Mouse (Mus musculus): ENCODE results near the gene Cradd.

DNA sequence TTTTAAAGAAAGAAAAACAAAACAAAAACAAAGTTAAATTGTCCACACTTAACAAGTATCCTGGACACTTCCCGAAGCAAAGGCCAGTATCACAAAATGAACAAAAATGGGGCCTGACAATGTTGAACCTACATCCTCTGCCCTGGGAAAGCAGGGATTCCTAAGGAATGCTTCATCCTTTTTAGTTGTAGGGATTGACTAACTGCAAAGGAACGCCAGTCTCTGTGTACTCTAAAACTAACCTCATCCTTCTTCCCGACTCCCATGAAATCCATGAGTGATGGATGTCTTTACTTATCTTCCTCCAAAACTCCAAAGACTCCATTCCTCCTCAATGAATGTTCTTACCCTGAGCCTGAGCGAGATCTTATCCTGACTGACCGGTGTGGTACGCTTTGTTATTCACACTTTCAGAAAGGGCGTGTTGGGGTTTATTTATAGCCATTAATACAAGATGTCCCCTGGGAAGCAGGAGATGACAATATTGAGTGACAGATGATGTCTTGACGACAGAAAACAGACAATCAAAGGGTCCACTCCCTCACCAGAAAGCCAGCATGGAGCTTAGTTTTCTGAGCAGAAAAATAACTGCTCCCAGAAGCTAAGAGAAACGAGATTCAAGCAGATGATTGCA, 153.1 kb downstream of the Cradd start:
- TF ChIP-seq EP300 (IDR thresholded peaks at IDR 0.05; ENCODE audit: low read depth in 1 of 2, low read length in 2 of 2): no peak
- no peak for TF ChIP-seq ETS1 (IDR thresholded peaks at IDR 0.05; ENCODE audit: low read depth, low read length)
- TF ChIP-seq GABPA (IDR thresholded peaks at IDR 0.05; ENCODE audit: low read depth, low read length): no peak
- TF ChIP-seq POLR2AphosphoS5 (IDR thresholded peaks at IDR 0.05; ENCODE audit: borderline replicate concordance, low read depth, low read length): no peak
- no peak for TF ChIP-seq CTCF (IDR thresholded peaks at IDR 0.05 in 2 of 3, conservative IDR thresholded peaks at IDR 0.05 in 1 of 3; ENCODE audit: control insufficient read depth in 1 of 3, insufficient read depth in 1 of 3, low read depth in 2 of 3, low read length in 3 of 3, poor library complexity in 1 of 3, severe bottlenecking in 1 of 3)
- no peak for TF ChIP-seq E2F4 (IDR thresholded peaks at IDR 0.05; ENCODE audit: borderline replicate concordance, low read depth, low read length)
- TF ChIP-seq TBP (IDR thresholded peaks at IDR 0.05; ENCODE audit: low read depth, low read length): no peak
- no peak for TF ChIP-seq POLR2A (IDR thresholded peaks at IDR 0.05; ENCODE audit: control insufficient read depth in 1 of 2, insufficient read depth in 1 of 2, low read depth in 1 of 2, low read length in 2 of 2, poor library complexity in 1 of 2)
